Mouse (Mus musculus) testis, adult 2 months (tissue): ENCODE results near the gene Tulp4.

Experiments
- CTCF ChIP-seq: fragments of 200-500 bp; IDR thresholded peaks from 2 replicates; pipeline ENCODE4 v1.5.1; 2012; ENCODE audit warnings: low read depth, mild to moderate bottlenecking, inconsistent platforms, low read length, moderate library complexity; ENCODE audit not compliant: control insufficient read depth, insufficient read depth, insufficient replicate concordance
- POLR2A ChIP-seq: fragments of 200-500 bp; IDR thresholded peaks from 2 replicates; pipeline ENCODE4 v1.6.1; 2012; ENCODE audit warnings: low read depth, mild to moderate bottlenecking, inconsistent platforms, low read length, moderate library complexity; ENCODE audit not compliant: control insufficient read depth

DNA sequence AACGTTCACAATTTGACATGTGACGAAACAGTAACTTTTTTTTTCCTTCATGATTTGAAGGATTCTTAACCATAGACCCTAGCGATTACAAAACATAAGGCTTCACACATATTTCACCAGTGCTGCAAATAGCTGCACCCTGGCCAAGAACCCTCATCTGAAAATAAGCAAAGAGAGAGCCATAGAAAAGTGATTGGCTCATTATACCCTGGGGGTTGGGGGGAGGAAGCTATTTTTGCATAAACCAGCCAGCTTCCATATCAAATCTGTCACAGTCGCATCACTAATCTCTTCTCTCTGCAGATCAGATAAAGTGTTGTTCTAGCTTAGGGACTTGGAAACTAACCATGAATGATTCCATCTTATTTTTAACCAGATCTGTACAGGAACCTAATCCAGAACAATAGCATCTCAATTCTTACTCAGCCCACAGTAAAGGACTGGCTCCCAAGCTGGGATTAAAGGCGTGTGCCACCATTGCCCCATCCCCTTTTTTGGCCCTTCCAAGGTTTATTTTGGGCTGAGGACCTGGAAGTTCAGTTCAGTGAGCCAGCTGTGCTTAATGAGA is 22.8 kb upstream of the Tulp4 start:
- no peak for TF ChIP-seq CTCF
- no peak for TF ChIP-seq POLR2A
